Mouse (Mus musculus) MEL-GATA-1-ER (cell line): ENCODE measurements around the gene Pdzd2.

Source experiments
- DNase-seq: peaks from one replicate; pipeline ENCODE4 v3.0.0-alpha.2; 2012; ENCODE audit warnings: low read depth; ENCODE audit errors: extremely low read depth

Pdzd2 gene

DNA sequence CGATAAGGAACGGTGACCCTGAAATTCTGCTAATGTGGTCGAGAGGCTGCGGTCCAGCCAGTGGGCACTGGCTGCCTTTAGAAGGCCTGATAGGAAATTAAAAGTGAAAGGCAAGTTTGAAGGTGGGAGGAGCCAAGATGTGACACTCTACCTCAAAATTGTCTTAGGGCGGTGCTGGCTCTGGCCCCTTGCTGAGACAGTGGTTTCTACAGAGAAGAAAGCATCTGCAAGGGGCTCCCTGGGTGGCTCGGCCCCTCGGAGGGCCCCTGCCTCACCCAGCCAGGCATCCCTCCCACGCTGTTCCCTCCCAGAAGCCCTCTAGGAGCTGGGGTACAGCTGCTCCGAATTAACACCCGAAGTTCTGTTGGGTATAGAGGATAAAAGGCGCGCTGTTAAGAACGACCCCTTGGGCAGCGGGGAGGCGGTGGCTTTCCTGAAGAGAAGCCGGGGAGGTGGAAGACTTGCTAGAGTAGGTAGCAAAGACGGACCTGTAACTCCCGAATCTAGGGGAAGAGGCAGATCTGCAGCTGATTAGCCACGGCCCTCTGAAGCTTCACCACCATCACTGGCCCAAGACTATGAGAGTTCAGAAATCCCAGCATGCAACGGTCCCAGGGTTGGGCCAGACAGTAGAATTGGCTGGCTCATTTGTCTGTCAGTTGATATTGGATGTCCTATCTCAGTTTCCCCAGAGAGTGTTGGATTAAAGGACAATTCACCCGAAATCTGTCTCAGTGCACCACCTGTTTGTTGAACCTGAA, 71.8 kb downstream of the Pdzd2 start:
- peak; percentile 80 for DNase-seq

DNA sequence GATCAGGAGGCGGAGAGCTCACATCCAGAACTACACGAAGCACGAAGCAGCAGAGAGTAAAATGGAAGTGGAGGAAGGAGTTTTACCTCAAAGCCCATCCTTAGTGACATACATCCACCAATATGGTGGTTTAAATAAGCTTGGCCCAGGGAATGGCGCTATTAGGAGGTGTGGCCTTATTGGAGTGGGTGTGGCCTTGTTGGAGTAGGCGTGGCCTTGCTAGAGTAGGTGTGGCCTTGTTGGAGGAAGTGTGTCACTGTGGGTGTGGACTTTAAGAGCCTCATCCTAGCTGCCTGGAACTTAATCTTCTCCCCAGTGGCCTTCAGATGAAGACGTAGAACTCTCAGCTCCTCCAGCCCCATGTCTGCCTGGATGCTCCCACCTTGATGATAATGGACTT, 73.8 kb downstream of the Pdzd2 start:
- no peak for DNase-seq

DNA sequence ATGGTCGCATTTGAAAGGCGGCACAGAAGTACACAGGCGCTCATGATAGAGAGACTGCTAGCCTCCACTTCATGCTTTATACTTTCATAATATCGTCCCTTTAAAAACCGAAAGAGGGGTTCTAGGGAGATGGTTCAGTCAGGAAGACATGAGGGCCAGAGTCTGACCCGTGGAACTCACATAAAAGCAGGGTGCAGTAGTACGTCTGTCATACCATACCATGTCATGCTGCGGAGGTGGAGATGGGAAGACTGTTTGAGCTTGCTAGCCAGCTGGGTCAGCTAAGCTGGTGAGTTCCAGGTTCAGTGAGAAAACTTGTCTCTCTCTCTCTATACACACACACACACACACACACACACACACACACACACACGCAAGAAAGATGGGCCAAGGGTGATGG, 76.4 kb downstream of the Pdzd2 start:
- DNase-seq, result no peak

DNA sequence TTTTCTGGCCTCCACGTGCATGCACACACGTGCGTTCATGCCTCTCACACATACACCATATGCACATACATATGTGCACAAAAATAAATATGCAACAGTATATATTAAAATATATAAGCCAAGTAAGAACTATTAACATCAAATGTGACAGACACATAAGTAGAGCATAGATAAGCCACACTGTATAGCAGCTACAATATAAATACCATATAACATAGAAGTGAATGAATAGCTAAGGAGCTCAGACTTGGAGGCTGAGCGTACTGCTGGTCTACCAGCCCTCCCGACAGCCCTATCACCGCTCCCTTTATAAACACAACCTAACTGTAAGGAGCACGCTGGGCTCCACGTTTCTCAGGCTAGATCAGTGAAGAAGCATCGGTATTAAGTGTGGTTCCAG, 79.4 kb downstream of the Pdzd2 start:
- DNase-seq, result no peak

DNA sequence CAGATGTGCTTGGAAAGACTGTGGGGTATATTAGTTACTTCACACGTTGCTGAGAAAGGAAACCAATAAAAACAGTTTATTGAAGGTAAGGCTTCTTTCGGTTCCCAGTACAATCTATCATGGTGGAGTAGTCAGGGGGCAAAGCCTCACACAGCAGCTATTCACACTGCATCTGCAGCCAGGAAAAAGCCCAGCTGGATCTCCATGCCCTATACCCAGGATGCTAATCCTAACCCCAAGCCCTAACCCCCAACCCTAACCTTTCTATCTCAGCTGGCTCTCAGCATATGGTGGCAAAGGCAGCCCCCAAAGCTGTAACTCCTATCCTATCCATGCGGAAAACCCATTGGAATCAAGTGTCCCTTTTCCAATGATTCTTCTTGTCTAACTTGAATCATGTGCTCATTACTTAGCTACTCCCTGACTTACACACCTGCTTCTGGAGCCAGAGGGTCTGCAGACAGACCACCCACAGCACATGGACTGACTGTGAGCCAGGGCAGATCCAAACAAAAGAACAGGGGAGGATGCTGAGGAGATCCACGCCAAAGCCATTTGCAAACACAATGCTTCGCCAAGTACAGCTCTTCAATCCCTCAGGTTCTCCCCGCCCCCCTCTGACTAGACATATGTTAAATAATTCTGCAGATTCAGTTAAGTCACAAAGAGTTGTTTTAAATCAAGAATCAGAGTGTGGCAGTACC, 83.6 kb downstream of the Pdzd2 start:
- DNase-seq, result no peak

DNA sequence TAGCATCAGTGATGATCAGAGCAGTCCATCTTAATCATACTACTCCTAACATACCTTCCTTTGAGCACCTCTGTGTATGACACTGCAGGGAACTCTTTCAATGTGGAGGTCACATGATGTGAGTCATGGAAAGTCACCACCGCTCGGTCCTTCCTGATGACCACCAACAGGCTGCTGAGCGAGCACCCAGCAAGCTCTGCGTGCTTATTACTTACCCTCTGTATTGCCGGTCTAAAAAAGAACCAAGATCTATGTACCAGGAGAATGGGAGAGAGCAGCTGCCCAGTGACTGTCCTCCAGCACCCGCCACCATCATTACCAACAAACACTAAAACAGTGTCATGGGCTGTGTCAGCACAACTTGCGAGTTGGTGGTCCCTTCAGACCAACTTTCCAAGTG, 84.4 kb downstream of the Pdzd2 start:
- DNase-seq, result no peak

DNA sequence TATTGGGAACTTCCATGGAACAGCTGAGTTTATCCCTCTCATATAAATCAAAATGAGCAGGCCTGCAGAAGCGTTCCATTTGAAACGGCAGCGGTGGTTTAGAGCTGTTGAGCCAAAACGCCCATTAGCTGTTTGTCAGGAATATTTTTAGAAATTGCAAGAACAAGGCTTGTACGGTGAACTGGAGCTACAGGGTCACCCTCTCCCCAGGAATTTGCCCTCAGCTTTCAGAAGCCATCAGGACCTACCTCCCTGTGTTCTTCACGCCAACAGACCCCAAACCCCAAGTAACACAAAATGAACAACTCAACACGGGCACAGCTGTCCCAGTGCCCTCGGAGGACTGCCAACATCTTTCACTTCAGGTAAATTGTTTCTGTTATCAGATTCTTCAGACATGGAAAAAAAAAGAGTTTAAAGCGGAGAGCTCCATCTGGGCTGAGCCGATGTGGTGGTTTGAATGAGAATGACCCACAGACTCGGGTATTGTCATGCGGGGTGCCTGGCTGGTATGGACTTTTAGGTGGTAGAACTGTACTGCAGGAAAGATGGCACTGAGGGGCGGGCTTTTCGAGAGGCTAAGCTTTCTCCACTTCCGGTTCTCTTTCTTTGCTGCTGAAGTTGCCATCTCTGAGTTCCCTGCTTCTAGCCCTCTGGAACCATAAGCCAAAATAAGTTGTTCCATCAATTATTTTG, 87.2 kb downstream of the Pdzd2 start:
- DNase-seq, result no peak

DNA sequence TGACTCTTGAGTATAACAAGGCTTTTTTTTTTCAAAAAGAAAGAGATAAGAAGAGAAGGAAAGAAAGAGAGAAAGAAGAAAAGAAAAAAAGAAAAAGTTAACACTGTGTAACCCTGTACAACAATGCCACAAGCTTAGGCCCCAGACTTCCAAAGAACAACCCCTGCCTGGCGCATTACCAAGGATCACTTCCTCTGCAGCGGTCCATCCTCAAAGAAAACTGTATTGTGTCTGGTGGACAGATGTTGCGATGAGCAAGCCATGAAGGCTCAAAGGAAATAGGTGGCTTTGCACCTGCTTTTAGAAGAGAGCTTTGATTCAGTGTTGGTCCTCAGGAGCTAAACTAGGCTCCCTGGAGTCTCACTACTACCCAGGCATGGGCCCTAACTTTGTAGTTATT, 89.5 kb downstream of the Pdzd2 start:
- no peak for DNase-seq

DNA sequence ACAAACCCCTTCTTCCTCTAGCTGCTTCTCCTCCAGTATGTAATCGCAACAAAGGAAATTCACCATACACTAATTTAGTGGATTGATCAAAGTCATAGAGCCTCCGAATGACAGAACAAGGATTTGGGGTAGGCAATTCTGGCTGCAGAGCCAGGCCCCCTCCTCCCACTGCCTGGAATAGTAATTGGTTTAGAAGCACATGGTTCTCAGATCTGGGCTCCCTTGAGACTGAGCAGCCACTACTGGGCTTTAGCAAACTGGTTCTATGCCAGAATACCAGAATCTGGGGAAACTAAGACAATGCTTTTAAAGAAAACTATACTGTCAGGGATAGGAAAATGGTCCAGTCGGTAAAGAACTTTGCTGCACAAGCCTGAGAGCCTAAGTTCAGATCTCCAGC, 90.0 kb downstream of the Pdzd2 start:
- no peak for DNase-seq

DNA sequence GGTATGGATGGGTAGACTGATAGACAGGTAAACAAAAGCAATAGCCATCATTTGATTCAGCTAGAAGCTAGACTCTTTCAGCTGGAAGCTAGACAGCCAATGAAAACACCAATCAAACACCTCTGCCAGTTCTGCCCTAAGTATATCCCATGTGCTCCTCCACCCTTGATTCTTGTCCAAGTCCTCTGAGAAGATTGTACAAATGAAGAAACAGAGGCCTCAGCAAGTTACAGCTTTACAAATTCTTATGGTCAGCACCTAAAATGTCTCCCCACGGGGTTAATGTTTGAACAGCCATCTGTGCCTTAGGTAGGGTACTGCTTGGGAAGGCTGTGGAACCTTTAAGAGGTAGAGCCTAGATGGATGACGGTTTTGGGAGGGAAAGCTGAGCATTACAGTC, 90.6 kb downstream of the Pdzd2 start:
- DNase-seq, result no peak

DNA sequence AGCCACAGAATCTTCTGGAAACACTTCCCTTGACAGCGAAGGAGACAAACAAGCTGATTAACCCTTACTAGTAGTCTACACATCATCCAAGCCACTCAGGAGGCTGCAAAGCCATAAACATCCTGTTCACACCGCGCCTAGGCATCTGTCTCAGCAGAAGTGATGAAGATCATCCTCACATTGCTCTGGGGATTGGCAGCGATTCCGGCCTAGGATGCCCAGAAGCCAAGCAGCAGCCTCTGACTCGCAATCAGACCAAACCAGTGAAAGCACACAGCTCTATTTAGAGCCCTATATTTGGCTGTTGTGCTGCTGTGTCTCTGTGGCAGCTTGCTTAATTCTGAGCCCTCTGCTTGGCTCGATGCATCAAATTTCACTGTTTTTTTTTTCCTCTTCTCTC, 99.0 kb downstream of the Pdzd2 start:
- DNase-seq, result no peak

DNA sequence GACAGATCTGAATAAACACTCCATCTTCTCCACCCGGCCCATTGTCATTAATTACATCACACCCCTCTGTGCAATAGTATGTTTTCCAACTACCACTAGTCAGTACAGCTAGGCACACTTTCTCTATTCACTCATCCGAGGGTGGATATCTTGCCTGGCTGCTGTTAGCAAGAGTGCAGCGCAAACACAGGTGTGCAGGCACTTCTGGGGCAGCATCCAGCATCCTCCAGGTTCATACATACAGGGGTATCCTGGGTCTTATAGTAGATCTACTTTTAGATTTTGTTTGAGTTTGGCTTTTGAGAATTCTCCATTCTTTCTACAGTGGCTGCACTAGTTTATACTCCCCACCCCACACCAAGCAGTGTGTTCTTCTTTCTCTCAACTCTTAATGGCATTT, 99.9 kb downstream of the Pdzd2 start:
- no peak for DNase-seq

DNA sequence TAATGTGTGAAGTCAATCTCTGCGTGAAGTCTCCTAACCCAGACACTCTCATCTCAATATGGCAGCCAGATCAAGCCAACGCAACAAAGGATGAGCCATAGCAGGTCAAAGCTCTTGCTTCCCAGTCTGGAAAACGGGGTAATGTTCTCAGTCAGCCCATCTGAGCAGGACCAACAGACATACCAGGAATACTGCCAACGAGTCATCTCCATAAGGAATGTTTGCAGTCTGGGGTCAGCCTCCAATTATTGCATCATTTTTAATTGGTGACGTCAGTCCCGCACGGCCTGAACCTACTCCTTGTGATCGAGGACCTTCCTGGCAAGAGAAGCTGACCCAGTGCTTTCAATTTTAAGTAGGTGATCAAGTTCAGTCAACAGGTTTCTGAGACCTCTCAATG, 100.5 kb downstream of the Pdzd2 start:
- no peak for DNase-seq

DNA sequence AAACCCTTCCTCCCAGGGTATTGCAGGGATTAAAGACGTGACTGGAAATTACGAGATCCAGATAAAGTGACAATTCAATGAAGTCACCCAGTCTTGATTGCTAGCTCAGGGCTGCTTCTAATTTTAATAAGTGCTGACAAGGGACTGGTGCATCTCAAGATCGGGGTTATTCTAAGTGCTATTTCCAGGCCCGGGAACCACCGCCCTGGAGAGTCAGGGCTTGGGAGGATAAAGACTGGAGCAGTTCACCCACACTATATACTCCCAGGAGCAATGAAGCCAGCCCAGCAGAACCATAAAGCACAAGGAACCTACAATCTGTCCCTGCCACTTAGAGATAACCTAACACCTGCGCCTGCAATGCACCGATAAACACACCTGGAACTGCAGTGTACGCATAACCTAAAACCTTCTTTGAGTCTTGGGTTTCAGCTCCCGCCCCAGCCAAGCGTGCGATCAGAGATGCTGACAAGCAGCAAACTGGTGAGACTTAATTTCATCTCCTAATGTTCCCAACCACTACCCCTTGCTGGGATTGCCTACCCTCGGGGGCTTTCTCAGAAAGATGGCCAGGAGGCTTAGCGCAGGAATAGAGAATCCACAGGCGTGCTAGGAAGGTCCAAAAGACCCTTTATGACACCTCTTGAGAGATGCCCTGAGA, 101.2 kb downstream of the Pdzd2 start:
- DNase-seq, result no peak

DNA sequence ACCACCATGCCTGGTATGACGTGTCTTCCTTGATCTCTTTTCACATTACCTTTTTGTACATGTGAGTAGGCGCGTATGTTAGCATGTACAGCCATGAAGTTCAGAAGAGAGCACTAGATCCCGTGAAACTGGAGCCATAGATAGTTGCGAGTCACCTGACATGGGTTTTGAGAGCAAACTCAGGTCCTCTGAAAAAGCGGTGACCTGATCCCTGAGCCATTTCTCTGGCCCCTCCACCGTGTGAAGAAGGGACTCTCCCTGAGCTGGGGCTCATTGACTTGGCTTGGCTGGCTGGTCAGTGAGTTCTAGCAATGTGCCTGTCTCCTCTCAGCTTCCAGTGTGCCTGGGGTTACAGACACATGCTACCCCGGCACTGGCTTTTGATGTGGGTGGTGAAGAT, 102.2 kb downstream of the Pdzd2 start:
- no peak for DNase-seq

DNA sequence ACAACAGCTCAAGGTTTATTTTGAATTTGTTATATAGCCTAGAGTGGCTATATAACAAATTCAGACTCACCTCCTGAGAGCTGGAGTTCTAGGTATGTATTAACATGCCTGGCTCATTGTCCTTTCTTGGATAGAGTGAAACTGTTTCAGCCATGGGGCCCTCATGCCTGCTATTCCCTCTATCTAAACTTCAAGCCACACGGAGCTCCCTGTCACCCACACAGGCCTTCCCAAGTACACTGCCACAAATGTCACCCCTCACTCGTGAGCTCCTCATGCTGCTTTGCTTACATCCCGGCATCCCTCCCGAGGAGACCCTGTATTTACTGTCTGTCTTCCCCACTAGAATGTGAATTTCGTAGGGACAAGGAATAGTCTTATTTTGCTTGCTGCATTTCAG, 103.3 kb downstream of the Pdzd2 start:
- no peak for DNase-seq

DNA sequence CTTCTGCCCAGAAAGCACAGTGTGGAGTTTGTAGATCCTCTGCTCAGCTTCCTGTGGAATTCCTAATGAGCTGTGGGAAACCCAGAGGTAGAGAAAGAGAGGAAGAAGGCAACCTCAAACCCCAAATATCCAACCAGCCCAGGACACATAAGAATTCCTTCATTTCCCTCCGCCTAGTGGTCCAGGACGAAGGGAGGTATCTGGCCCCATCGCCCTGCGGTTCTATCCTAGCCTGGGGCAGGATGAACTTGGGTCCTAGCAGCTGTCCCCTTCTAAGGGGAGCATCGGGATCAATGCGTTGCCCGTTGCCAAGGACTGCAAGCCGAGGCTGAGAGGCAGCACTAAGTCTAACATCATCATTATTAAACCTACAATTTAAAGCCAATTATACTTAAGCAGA, 104.8 kb downstream of the Pdzd2 start:
- no peak for DNase-seq

DNA sequence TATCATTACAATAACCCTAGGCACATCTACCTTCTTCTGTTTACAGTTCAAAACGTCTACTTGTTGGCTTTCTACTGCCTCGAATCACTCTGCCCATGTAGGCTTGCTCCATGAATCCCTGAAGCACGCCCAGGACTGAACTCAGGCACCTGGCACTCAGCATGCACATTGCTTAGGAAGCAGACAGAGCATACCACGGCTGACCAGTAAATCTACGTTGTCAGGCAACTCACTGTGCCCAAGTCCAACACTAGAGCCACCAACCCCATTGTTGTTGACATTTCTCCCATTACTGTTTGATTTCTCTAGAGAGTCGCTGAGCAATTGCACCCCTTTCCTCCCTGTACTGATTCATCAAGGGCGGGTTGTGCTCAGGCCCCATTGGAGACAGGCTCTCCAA, 110.6 kb downstream of the Pdzd2 start:
- no peak for DNase-seq

DNA sequence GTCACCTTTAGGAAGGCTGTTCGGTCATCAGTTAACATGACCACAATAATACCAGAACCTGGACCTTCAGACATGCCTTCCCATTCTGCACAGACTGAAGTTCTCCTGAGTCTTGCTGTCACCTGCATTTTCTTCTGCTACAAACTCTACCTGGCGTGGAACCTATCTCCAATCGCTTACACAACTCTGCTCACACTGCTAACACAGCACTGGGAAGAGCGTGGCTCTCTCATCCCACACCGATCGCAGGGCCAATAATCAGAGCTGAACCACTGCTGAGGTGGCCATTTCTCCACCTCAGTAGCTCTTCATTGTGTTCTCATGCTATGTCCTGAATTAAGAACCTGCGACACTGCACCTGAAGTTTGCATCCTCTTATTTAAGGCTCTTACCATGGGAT, 111.3 kb downstream of the Pdzd2 start:
- DNase-seq, result no peak

DNA sequence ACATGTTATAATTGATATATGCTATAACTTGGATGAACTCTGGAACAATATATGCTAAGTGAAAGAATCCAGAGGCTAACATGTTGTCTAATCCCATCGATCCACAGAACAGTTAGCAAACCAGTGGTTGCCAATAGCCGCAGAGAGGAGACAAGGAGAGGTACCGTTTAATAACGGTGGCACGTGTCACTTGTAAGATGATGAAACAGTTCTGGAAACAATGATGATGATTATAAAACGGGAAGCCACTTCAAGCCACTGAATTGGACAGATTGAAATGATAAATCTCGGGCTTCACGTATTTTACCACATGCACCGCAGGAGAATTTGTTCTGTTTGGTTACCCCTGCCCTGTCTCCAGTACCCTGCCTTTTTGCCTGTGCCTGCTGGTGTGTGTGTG, 112.8 kb downstream of the Pdzd2 start:
- no peak for DNase-seq

DNA sequence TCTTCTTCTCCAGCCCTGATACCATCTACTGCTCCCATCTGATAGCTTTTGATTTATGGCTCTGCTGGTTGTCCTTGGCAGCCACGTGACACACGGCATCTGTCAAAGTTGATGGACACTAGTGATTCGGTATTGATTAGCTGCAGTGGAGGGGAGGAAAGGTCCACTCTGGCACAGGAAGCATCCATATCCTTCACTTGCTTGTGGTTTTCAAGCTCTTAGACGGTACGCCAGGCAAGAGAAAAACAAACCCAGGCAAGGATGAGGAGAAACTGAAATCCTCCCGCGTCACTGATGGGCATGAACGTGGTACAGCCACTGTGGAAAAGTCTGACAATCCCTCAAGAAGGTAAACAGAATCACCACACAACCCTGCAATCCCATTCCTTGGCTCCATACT, 113.6 kb downstream of the Pdzd2 start:
- no peak for DNase-seq

DNA sequence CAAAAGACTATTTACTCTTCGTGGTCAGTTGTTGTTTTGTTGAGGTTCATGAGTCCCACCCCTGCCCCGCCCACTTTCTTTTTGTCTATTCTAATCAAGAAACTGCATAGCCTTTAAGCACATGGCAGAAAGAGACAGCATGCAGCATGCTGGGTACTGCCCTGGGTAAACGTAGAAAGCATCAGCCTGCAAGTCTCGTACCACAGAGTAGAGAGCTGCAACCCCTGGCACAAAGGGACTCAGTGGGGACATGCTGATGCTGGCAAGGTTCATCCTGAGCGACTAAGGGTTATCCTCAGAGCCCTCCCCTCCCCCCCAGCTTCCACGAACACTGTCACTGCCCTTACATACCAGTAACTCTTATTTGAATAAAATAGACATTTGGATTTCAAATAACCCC, 114.2 kb downstream of the Pdzd2 start:
- DNase-seq, result no peak
